Mouse (Mus musculus) thymus, postnatal 25 days (tissue): ENCODE measurements around the gene Tmx4.
A peak's percentile ranks its signal among the peaks of the same experiment; 100 is the strongest.
"Not testable (repeated sequence)": the region's sequence is repeated elsewhere in the genome, so short reads cannot be mapped to it uniquely, and the experiment has no call there.

Experiments used
- DNase-seq: peaks from one replicate; pipeline ENCODE4 v3.0.0; 2022

Tmx4 gene

GRCm38 (mm10) chr2:134643514-134644300, at the start of gene Tmx4:
TSS of gene Tmx4 (minus strand) at chr2:134644145.
- peak; percentile 99 for DNase-seq

DNA sequence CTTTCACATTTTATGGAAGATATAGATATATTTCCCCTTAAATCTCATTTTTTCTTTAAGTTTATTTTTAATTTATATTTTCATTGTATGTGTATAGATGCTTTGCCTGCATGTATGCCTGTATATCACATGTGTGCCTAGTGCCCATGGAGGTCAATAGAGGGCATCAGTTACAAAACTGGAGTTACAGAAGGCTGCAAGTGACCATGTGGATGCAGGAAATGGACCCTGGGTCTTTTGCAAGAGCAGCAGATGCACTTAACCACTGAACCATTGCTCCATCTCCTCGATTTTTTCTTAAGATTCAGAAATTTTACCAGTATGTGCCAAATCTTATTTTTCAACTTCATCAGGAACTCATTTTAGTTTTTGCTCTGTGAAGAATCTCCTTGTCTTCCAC, 48.2 kb upstream of the Tmx4 start:
- DNase-seq = no peak

DNA sequence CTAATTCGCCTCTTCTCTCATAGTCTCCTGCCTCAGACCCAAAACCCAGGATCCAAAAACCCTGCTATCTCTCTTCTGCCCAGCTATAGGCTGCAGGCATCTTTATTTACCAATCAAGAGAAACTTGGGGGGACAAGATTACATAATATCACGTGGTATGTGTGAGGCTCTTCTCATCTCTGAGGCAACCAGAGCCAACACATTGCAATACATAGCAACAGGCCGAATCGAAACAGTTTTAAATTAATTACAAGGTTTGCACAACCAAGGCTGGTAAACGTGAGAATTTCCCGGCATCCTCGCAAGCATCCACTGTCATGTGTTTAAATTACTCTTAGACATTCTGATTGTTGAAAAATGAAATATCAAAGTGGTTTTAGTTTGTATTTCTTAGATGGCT, 47.1 kb upstream of the Tmx4 start:
- no peak for DNase-seq

DNA sequence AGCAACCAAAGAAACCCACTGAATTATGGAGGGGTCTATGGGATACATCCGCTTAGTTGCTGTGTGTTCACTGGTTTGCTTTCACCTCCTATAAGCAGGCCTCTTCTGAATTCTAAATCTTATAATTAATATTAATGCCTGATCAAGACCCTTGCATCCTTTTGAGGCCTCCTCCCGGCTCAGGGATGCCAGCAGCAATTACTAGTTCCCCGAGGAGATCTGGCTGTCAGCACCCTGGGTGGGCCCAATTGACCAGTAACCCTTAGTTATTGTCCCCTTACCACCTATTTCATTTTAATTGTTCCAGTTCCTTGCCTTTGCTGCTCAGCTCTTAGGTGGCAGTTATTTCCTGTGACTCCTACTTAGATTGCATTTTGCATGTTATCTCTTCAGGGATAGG, 38.4 kb upstream of the Tmx4 start:
- DNase-seq = no peak

- peak; percentile 5 for DNase-seq
These were observed 37.5 kb upstream of the Tmx4 start for GRCm38 (mm10) chr2:134681271-134681961.

DNA sequence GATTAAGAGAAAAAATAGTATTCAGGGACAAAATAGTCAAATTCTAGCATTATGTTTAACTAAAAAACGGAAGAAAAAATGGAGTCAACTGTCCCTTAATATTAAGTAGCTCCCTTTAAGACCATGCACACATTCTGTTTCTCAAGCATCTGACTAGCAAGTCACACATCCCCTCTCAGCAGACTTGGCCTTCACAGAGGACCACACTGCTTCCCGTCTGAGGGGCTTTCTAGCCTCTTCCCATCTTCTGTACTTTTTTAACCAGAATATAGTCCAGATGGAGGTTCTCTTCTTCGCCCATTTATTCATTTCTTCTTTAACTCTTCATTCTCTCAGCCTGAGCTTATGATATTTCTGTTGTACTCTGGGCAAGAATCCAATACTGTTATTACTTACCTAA, 35.6 kb upstream of the Tmx4 start:
- DNase-seq = no peak

DNA sequence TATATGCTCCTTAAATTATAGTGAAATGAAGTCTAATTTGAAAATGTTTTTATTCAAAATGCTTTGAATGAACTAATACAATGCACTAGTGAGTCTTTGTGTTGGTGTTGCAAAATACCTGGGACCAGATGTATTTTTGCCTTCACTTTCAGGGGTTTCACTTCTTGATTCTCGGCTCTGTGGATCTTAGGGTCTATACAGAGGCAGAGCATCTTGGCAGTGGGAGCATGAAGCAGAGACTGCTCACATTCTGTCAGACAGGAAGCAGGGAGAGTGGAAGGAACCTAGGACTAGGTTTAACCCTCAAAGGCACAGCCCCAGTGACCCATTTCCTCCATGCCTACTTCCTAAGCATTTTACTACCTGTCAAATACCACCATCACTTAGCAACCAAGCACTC, 31.5 kb upstream of the Tmx4 start:
- DNase-seq = no peak

GRCm38 (mm10) chr2:134673604-134674003, 29.7 kb upstream of the Tmx4 start:
- peak; percentile 61 for DNase-seq

DNA sequence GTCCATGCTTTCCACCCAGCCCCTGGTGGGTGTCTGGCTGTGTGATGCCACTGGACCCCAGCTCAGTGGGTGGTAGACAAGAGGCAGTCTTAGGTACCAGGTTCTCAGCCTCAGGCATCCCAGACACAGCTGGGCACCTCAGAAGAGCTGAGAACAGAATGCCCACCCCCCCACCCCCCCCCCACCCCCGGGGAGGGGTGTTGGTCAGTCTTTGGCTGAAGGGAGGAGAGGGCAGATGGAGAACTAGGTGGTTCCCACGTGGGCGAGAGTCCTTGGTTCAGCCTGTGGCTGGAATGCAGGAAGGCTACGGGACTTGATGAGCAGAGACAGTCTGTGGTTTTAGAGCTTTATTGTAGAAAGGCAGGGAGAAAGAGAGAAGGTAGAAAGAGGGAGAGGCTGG, 12.5 kb upstream of the Tmx4 start:
- no peak for DNase-seq

DNA sequence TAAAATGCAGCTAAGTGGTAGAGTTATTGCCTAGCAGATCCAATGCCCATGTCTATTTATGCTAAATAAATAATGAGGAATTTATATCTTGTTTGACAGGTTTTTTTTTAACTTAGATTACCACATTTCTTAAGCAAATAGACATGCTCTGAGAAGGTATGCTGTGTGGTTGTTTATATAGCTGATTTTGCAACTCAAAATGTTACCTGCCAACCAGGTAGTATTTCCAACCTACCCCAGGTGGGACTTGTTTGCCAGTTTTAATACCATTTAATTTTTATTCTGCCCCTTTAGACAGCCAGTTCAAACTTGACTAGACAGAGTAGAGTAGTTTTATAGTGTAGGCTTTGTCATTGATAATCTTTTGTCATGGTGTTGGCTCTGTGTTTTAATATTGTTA, 10.7 kb upstream of the Tmx4 start:
- DNase-seq = no peak

DNA sequence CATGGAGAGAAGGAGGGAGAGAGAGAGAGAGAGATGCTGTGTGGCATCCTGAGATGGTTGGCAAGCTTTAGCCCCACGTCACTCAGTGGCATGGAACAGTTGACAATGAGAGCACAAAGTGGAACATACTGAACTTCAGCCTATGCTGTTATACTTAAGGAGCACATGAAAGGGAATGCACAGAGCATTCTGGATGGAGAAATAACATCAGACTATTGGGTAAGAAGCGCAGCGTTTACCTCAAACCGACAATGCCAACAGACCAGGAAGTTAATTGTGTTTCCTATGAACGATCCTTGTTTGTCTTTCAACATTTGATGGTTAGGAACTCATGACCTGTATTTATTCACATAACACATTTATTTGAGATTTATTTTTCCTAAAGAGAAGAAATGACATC, 8.8 kb upstream of the Tmx4 start:
- DNase-seq = no peak

- no peak for DNase-seq
These were observed 5.1 kb upstream of the Tmx4 start for GRCm38 (mm10) chr2:134648999-134649398.

GRCm38 (mm10) chr2:134645752-134646151, 1.8 kb upstream of the Tmx4 start:
- no peak for DNase-seq

- DNase-seq = no peak
These were observed 1.2 kb upstream of the Tmx4 start for GRCm38 (mm10) chr2:134645166-134645565.

DNA sequence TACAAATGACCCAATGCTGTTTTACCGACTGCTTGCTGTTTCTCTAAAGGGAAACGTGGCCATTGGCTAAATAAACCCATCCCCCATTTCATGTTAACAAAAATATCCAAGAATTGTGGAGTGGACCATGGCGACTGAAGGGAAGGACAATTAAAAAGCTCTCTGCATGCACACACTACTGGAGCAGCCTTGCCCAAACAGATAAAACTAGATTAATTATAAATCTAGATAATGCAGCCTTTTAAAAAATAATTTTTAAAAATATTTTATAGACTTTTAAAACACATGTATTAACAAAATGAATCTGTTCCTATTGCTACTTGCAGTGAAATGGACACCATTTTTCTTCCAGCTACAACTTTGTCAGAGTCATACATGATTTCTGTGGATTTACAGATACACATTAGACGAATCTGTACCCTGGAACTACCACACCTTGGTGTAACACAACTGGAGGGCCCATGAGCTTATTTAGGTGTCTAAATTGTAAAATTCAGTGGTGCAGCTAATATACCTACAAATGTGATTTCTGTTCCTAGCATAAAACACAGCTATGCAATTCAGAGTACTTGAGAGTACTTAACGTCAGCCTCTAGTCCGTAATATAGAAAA, 462 bp upstream of the Tmx4 start:
- no peak for DNase-seq

- DNase-seq = no peak
These were observed 1.6 kb downstream of the Tmx4 start for GRCm38 (mm10) chr2:134642377-134642776.

DNA sequence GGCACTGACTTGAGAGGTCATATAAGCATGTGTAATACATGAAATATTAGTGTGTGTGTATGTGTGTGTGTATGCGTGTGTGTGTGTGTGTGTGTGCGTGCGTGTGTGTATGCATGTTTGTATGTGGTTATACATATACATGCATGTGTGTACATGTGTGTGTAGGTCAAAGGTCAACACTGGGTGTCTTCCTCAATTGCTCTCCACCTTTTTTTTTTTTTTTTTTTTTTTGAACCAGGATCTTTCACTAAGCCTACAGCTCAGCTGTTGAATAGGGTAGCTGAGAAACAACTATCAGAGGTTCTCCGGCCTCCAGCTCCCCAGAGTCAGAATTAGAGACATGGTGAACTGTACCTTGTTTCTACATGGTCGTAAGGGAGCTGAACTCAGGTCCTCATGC, 2.6 kb downstream of the Tmx4 start:
- no peak for DNase-seq

GRCm38 (mm10) chr2:134640398-134640797, 3.5 kb downstream of the Tmx4 start:
- no peak for DNase-seq

GRCm38 (mm10) chr2:134628541-134628940, 15.4 kb downstream of the Tmx4 start:
- not testable (repeated sequence) for DNase-seq

DNA sequence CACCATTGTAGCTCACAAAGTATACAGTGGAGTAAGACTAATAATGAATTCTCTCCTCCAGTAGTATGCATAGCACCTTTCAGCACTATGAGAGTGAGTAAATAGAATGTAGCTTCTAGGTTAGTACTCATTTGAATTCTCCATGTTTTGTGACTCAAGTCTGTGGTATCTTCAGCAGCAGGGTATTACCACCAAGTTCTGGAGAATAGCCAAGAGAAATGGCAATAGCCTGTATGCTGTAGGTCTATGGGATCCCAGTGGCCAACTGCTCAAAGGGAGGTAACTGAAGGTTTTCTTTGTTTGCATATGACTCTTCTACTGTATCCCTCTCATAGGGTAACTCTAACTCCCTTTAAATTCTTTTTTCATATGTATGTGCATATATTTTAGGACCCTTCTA, 39.0 kb downstream of the Tmx4 start:
- no peak for DNase-seq

GRCm38 (mm10) chr2:134591081-134591694, 52.8 kb downstream of the Tmx4 start:
- no peak for DNase-seq

DNA sequence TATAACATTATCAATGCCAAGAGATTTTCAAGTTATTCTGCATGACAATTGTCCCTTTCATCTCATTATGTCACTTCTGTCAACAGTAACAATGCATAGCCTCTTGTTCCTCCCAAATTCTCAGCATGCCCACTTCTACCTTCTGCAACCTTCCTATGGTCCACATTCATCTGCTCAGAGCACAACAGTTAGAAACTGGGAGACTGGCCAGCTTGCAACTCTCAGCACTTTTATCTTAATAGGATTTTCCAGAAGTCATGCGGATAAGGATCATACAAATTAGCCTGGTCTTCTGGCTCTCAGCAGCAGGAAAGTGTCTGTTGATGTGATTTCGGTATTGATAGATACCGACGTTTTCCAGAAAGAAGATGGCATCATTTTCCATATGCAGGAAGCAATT, 58.7 kb downstream of the Tmx4 start:
- no peak for DNase-seq

- no peak for DNase-seq
These were observed 84.5 kb downstream of the Tmx4 start for GRCm38 (mm10) chr2:134559422-134559821.
